Mouse (Mus musculus) ES-E14 (cell line): ENCODE results near the gene Nr1i3.

Experiments used
- CHD2 ChIP-seq: IDR thresholded peaks from 2 replicates; pipeline ENCODE4 v1.6.1; 2014; ENCODE audit warnings: mild to moderate bottlenecking, low read depth, low read length, inconsistent platforms
- HCFC1 ChIP-seq: IDR thresholded peaks from 2 replicates; pipeline ENCODE4 v1.6.1; 2012; ENCODE audit warnings: low read length, inconsistent platforms, borderline replicate concordance; ENCODE audit not compliant: insufficient read depth
- MAFK ChIP-seq: IDR thresholded peaks from 2 replicates; pipeline ENCODE4 v1.6.1; 2014; ENCODE audit warnings: mild to moderate bottlenecking, low read depth, low read length, inconsistent platforms; ENCODE audit not compliant: insufficient read depth
- ZC3H11A ChIP-seq: IDR thresholded peaks from 2 replicates; pipeline ENCODE4 v1.6.1; 2012; ENCODE audit warnings: low read depth, mild to moderate bottlenecking, inconsistent platforms, low read length, borderline replicate concordance
- ZNF384 ChIP-seq: IDR thresholded peaks from 2 replicates; pipeline ENCODE4 v1.6.1; 2012; ENCODE audit warnings: low read depth, low read length, inconsistent platforms

DNA sequence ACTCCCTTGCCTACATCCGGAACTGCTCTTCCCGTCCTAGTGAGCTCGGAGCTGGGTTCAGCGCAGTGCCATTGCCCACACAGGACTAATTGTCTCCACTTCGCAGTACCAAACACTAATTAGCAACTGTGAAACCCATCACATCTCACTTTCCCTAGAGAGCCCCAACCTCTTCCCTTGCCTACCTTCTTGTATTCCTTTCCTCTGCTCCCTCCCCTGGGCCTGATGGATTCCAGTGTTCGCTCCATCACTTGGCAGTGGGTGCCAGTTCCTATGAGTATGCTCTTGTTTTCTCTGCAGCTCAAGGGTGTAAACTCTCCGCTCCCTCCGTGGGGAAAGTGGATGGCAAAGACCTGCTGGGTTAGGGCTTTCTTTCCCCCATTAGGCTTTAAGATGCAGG is 28.1 kb upstream of the Nr1i3 start:
- no peak for TF ChIP-seq ZC3H11A
- TF ChIP-seq HCFC1: no peak
- TF ChIP-seq MAFK: no peak
- TF ChIP-seq ZNF384: no peak
- no peak for TF ChIP-seq CHD2
